Mouse (Mus musculus) stomach, postnatal 0 days (tissue): ENCODE data around the gene Dact1.

ENCODE experiments used
- CTCF ChIP-seq: IDR thresholded peaks from 2 replicates; pipeline ENCODE4 v1.5.1; 2016; ENCODE audit warnings: antibody characterized with exemption, low read depth, mild to moderate bottlenecking, moderate library complexity
- EP300 ChIP-seq: optimal IDR thresholded peaks from 2 replicates; pipeline ENCODE3; 2016; ENCODE audit warnings: antibody characterized with exemption

GRCm38 (mm10) chr12:71337896-71338463 is 28.3 kb downstream of the Dact1 start:
- TF ChIP-seq CTCF (no peak), EP300 (no peak)
